Mouse (Mus musculus) c-Kit-negative CD71-positive TER-119-positive erythroid progenitor cells, embryonic 14.5 days (primary cell): ENCODE measurements around the gene Tmem170.
"Not testable (repeated sequence)": the region's sequence is repeated elsewhere in the genome, so short reads cannot be mapped to it uniquely, and the experiment has no call there.

ENCODE experiments used
- DNase-seq: peaks from one replicate; pipeline ENCODE4 v3.0.0-alpha.2; 2013; ENCODE audit warnings: low read depth, low spot score

The Tmem170 gene

GRCm38 (mm10) chr8:111875758-111876157 is 792 bp downstream of the Tmem170 start:
- no peak for DNase-seq

GRCm38 (mm10) chr8:111871278-111871677 is 5.3 kb downstream of the Tmem170 start:
- DNase-seq = no peak

- no peak for DNase-seq
Measured at GRCm38 (mm10) chr8:111870379-111870778, 6.2 kb downstream of the Tmem170 start.

- DNase-seq = no peak
Measured at GRCm38 (mm10) chr8:111868664-111869063, 7.9 kb downstream of the Tmem170 start.

GRCm38 (mm10) chr8:111865857-111866256 is 10.7 kb downstream of the Tmem170 start:
- no peak for DNase-seq

GRCm38 (mm10) chr8:111865130-111865852 is 11.3 kb downstream of the Tmem170 start:
- no peak for DNase-seq

- no peak for DNase-seq
Measured at GRCm38 (mm10) chr8:111864648-111865047, 11.9 kb downstream of the Tmem170 start.

GRCm38 (mm10) chr8:111863280-111863679 is 13.3 kb downstream of the Tmem170 start:
- no peak for DNase-seq

- DNase-seq = no peak
Measured at GRCm38 (mm10) chr8:111855977-111856376, 20.6 kb downstream of the Tmem170 start.

GRCm38 (mm10) chr8:111853861-111854501 is 22.6 kb downstream of the Tmem170 start, which contains the start of gene Cfdp1:
Gene Cfdp1 (minus strand): TSS chr8:111854291.
- peak; percentile 92 for DNase-seq

GRCm38 (mm10) chr8:111853219-111853618 is 23.3 kb downstream of the Tmem170 start:
- not testable (repeated sequence) for DNase-seq

- DNase-seq = no peak
Measured at GRCm38 (mm10) chr8:111846746-111847145, 29.8 kb downstream of the Tmem170 start.

GRCm38 (mm10) chr8:111835540-111835939 is 41.0 kb downstream of the Tmem170 start:
- DNase-seq = no peak

GRCm38 (mm10) chr8:111834011-111834410 is 42.5 kb downstream of the Tmem170 start:
- no peak for DNase-seq

GRCm38 (mm10) chr8:111832983-111833382 is 43.6 kb downstream of the Tmem170 start:
- no peak for DNase-seq

GRCm38 (mm10) chr8:111831996-111832395 is 44.6 kb downstream of the Tmem170 start:
- DNase-seq = no peak

GRCm38 (mm10) chr8:111828595-111828994 is 48.0 kb downstream of the Tmem170 start:
- DNase-seq = no peak

- no peak for DNase-seq
Measured at GRCm38 (mm10) chr8:111825219-111825618, 51.3 kb downstream of the Tmem170 start.

GRCm38 (mm10) chr8:111824334-111824733 is 52.2 kb downstream of the Tmem170 start:
- no peak for DNase-seq

- DNase-seq = no peak
Measured at GRCm38 (mm10) chr8:111821199-111821598, 55.4 kb downstream of the Tmem170 start.

GRCm38 (mm10) chr8:111820691-111821090 is 55.9 kb downstream of the Tmem170 start:
- DNase-seq = no peak

- DNase-seq = no peak
Measured at GRCm38 (mm10) chr8:111820018-111820417, 56.5 kb downstream of the Tmem170 start.

- DNase-seq = no peak
Measured at GRCm38 (mm10) chr8:111818556-111818955, 58.0 kb downstream of the Tmem170 start.
